In genomic region chr14:55824001-55824480, GRCm38 (mm10) we compare ENCODE assay signal across 8 mouse cellular contexts. TPM values are rescaled to one million over a fixed set of nuclear protein-coding genes. Genes with fewer than 3 reads are reported as not detected.
DNase-seq lines count a peak whose midpoint lies in the region; ATAC-seq lines count a peak whose summit lies in the region.

No protein-coding gene starts in this region.

- peak; percentile 59 for DNase-seq in liver, embryonic 11.5 days (ENCODE audit: low spot score)
- DNase-seq in liver = no peak
- peak; percentile 75 for DNase-seq in embryonic facial prominence, embryonic 11.5 days (ENCODE audit: low spot score)
- peak; percentile 72 for DNase-seq in kidney, postnatal 14 days
- DNase-seq in urinary bladder, postnatal 4 days (ENCODE audit: low spot score in 2 of 2) = peak; percentile 47 to 61
- DNase-seq in frontal cortex, postnatal 14 days (ENCODE audit: low spot score in 2 of 2) = no peak

- no peak for ATAC-seq in liver, embryonic 11.5 days (replicated peaks; ENCODE audit: low FRiP score)
- no peak for ATAC-seq in embryonic facial prominence, embryonic 11.5 days (replicated peaks; ENCODE audit: insufficient number of reproducible peaks, low FRiP score, low TSS enrichment, low read depth)
- no peak for ATAC-seq in heart, embryonic 13.5 days (ENCODE audit: extremely low read depth, insufficient number of reproducible peaks, low FRiP score, low TSS enrichment)
- ATAC-seq in midbrain, embryonic 12.5 days (ENCODE audit: low FRiP score, low read depth) = peak; percentile 0; the same call in 1 of the 2 replicates

- no peaks in the 10 kb centered on the region for H3K9me3 ChIP-seq in liver, embryonic 11.5 days (ENCODE audit: control insufficient read depth, low read length)
- H3K9me3 ChIP-seq in embryonic facial prominence, embryonic 11.5 days (replicated peaks; ENCODE audit: control insufficient read depth, low read length) = no peaks in the 10 kb centered on the region
- H3K9me3 ChIP-seq in heart, embryonic 13.5 days = no peaks in the 10 kb centered on the region
- no peaks in the 10 kb centered on the region for H3K9me3 ChIP-seq in midbrain, embryonic 12.5 days

- peak overlapping the region; percentile 4; the same call in 1 of the 2 replicates for H3K9ac ChIP-seq in liver, embryonic 11.5 days (ENCODE audit: low read depth, low read length)
- peak overlapping the region; percentile 67 for H3K9ac ChIP-seq in embryonic facial prominence, embryonic 11.5 days (replicated peaks; ENCODE audit: low read length)
- H3K9ac ChIP-seq in heart, embryonic 13.5 days = peak overlapping the region; percentile 92
- peak overlapping the region; percentile 77 for H3K9ac ChIP-seq in midbrain, embryonic 12.5 days (replicated peaks)

- H3K4me2 ChIP-seq in liver, embryonic 11.5 days = peak overlapping the region; percentile 92
- H3K4me2 ChIP-seq in embryonic facial prominence, embryonic 11.5 days (ENCODE audit: low read depth, low read length) = peak overlapping the region; percentile 94
- peak overlapping the region; percentile 90 for H3K4me2 ChIP-seq in heart, embryonic 13.5 days
- peak overlapping the region; percentile 86 for H3K4me2 ChIP-seq in midbrain, embryonic 12.5 days (replicated peaks)

- H3K27ac ChIP-seq in liver, embryonic 11.5 days (ENCODE audit: low read depth, low read length) = peak overlapping the region; percentile 47
- peak overlapping the region; percentile 99 for H3K27ac ChIP-seq in embryonic facial prominence, embryonic 11.5 days (replicated peaks; ENCODE audit: low read depth, low read length)
- peak overlapping the region; percentile 95 for H3K27ac ChIP-seq in heart, embryonic 13.5 days (replicated peaks)
- H3K27ac ChIP-seq in midbrain, embryonic 12.5 days (replicated peaks) = peak overlapping the region; percentile 90

- no peaks in the 10 kb centered on the region for H3K36me3 ChIP-seq in liver, embryonic 11.5 days (ENCODE audit: control insufficient read depth, insufficient read depth, low read length)
- H3K36me3 ChIP-seq in embryonic facial prominence, embryonic 11.5 days (replicated peaks; ENCODE audit: control insufficient read depth, insufficient read depth, low read depth, low read length) = no peaks in the 10 kb centered on the region
- H3K36me3 ChIP-seq in heart, embryonic 13.5 days = no peaks in the 10 kb centered on the region
- no peaks in the 10 kb centered on the region for H3K36me3 ChIP-seq in midbrain, embryonic 12.5 days

- peaks cover 55% of the 10 kb centered on the region for H3K27me3 ChIP-seq in liver, embryonic 11.5 days (replicated peaks; ENCODE audit: control insufficient read depth, insufficient read depth, low read length)
- H3K27me3 ChIP-seq in embryonic facial prominence, embryonic 11.5 days (ENCODE audit: control insufficient read depth, insufficient read depth, low read length) = no peaks in the 10 kb centered on the region
- peaks cover 24% of the 10 kb centered on the region for H3K27me3 ChIP-seq in heart, embryonic 13.5 days (replicated peaks)
- H3K27me3 ChIP-seq in midbrain, embryonic 12.5 days = peaks cover 34% of the 10 kb centered on the region

- 4% methylated on average over 10 of the region's 10 CpGs for WGBS in liver, embryonic 11.5 days
- under 1% methylated on average over 10 of the region's 10 CpGs for WGBS in embryonic facial prominence, embryonic 11.5 days
- 3% methylated on average over 10 of the region's 10 CpGs for WGBS in heart, embryonic 13.5 days
- 0% methylated on average over 10 of the region's 10 CpGs for WGBS in midbrain, embryonic 12.5 days

- H3K4me3 ChIP-seq in liver, embryonic 11.5 days (ENCODE audit: low read depth, low read length) = peak overlapping the region; percentile 59
- peak overlapping the region; percentile 87 for H3K4me3 ChIP-seq in embryonic facial prominence, embryonic 11.5 days (ENCODE audit: low read depth, low read length)
- H3K4me3 ChIP-seq in heart, embryonic 13.5 days = peak overlapping the region; percentile 71
- H3K4me3 ChIP-seq in midbrain, embryonic 12.5 days = peak overlapping the region; percentile 64

- H3K4me1 ChIP-seq in liver, embryonic 11.5 days (replicated peaks; ENCODE audit: control insufficient read depth, insufficient read depth, low read length) = peaks cover 27% of the 10 kb centered on the region
- H3K4me1 ChIP-seq in embryonic facial prominence, embryonic 11.5 days (ENCODE audit: control insufficient read depth, insufficient read depth, low read length) = peaks cover 6% of the 10 kb centered on the region; the same call in 1 of the 2 replicates
- H3K4me1 ChIP-seq in heart, embryonic 13.5 days = peaks cover 57% of the 10 kb centered on the region
- H3K4me1 ChIP-seq in midbrain, embryonic 12.5 days = peaks cover 47% of the 10 kb centered on the region

RNA-seq across cellular contexts. Expression of gene Nfatc4, which starts 1.1 kb away (rescaled TPM):
- 15.1 and 15.3 TPM in 2 replicates for polyA plus RNA-seq in liver, embryonic 11.5 days (2014; fragmentation: Nextera tagmentation; extraction: Ambion mirVana)
- polyA plus RNA-seq in embryonic facial prominence, embryonic 11.5 days (2014; fragmentation: Nextera tagmentation; extraction: Ambion mirVana) = 53.7 and 61.6 TPM in 2 replicates
- polyA plus RNA-seq in heart, embryonic 13.5 days (2015; fragmentation: Nextera tagmentation; extraction: Ambion mirVana) = 12.5 and 14.0 TPM in 2 replicates
- polyA plus RNA-seq in midbrain, embryonic 12.5 days (2016; fragmentation: Nextera tagmentation; extraction: Ambion mirVana) = 20.2 and 24.0 TPM in 2 replicates

RNA-seq across cellular contexts. Expression of gene Nynrin, which starts 29.8 kb away (rescaled TPM):
- 12.0 and 12.2 TPM in 2 replicates for polyA plus RNA-seq in liver, embryonic 11.5 days (2014; fragmentation: Nextera tagmentation; extraction: Ambion mirVana)
- polyA plus RNA-seq in embryonic facial prominence, embryonic 11.5 days (2014; fragmentation: Nextera tagmentation; extraction: Ambion mirVana) = 13.6 and 19.4 TPM in 2 replicates
- polyA plus RNA-seq in heart, embryonic 13.5 days (2015; fragmentation: Nextera tagmentation; extraction: Ambion mirVana) = 16.5 and 18.2 TPM in 2 replicates
- polyA plus RNA-seq in midbrain, embryonic 12.5 days (2016; fragmentation: Nextera tagmentation; extraction: Ambion mirVana) = 27.6 and 28.0 TPM in 2 replicates

RNA-seq across cellular contexts. Expression of gene Ripk3, which starts 35.4 kb away (rescaled TPM):
- 51.6 and 52.1 TPM in 2 replicates for polyA plus RNA-seq in liver, embryonic 11.5 days (2014; fragmentation: Nextera tagmentation; extraction: Ambion mirVana)
- 33.7 and 38.8 TPM in 2 replicates for polyA plus RNA-seq in embryonic facial prominence, embryonic 11.5 days (2014; fragmentation: Nextera tagmentation; extraction: Ambion mirVana)
- 18.8 and 20.6 TPM in 2 replicates for polyA plus RNA-seq in heart, embryonic 13.5 days (2015; fragmentation: Nextera tagmentation; extraction: Ambion mirVana)
- 5.3 and 8.3 TPM in 2 replicates for polyA plus RNA-seq in midbrain, embryonic 12.5 days (2016; fragmentation: Nextera tagmentation; extraction: Ambion mirVana)

RNA-seq across cellular contexts. Expression of gene Adcy4, which starts 40.1 kb away (rescaled TPM):
- polyA plus RNA-seq in liver, embryonic 11.5 days (2014; fragmentation: Nextera tagmentation; extraction: Ambion mirVana) = 3.9 and 4.8 TPM in 2 replicates
- 10.6 and 13.0 TPM in 2 replicates for polyA plus RNA-seq in embryonic facial prominence, embryonic 11.5 days (2014; fragmentation: Nextera tagmentation; extraction: Ambion mirVana)
- polyA plus RNA-seq in heart, embryonic 13.5 days (2015; fragmentation: Nextera tagmentation; extraction: Ambion mirVana) = 17.7 TPM in 2 replicates
- 6.6 and 7.9 TPM in 2 replicates for polyA plus RNA-seq in midbrain, embryonic 12.5 days (2016; fragmentation: Nextera tagmentation; extraction: Ambion mirVana)

RNA-seq across cellular contexts. Expression of gene Ltb4r1, which starts 58.3 kb away (rescaled TPM):
- 1.6 and 1.9 TPM in 2 replicates for polyA plus RNA-seq in liver, embryonic 11.5 days (2014; fragmentation: Nextera tagmentation; extraction: Ambion mirVana)
- not detected in 2 replicates for polyA plus RNA-seq in embryonic facial prominence, embryonic 11.5 days (2014; fragmentation: Nextera tagmentation; extraction: Ambion mirVana)
- 0.48 and 0.71 TPM in 2 replicates for polyA plus RNA-seq in heart, embryonic 13.5 days (2015; fragmentation: Nextera tagmentation; extraction: Ambion mirVana)
- 0.13 TPM in 1 of 2 replicates, not detected in the other for polyA plus RNA-seq in midbrain, embryonic 12.5 days (2016; fragmentation: Nextera tagmentation; extraction: Ambion mirVana)

Comparison
In these comparisons a context has a peak if more than half of its experiments do, and no peak if none do; other contexts are left out.
1. DNase-seq: peak in liver, embryonic 11.5 days (single experiment), embryonic facial prominence, embryonic 11.5 days (single experiment), kidney, postnatal 14 days (single experiment) and urinary bladder, postnatal 4 days (2 of 2); none in liver (single experiment) and frontal cortex, postnatal 14 days (0 of 2).
2. H3K27ac ChIP-seq: peak in every context shown above with its lines; median percentile 99 in embryonic facial prominence, embryonic 11.5 days; 95 in heart, embryonic 13.5 days; 90 in midbrain, embryonic 12.5 days; 47 in liver, embryonic 11.5 days.
3. H3K9ac ChIP-seq: peak in every context shown above with its lines; median percentile 92 in heart, embryonic 13.5 days; 77 in midbrain, embryonic 12.5 days; 67 in embryonic facial prominence, embryonic 11.5 days; 4 in liver, embryonic 11.5 days.
4. Peak in every context shown above with its lines, with median percentiles within 50 percentile points of each other: H3K4me2 ChIP-seq and H3K4me3 ChIP-seq.